Mouse (Mus musculus): ENCODE results near the gene BC034090. TPM values are rescaled to one million over a fixed set of nuclear protein-coding genes. Genes with fewer than 3 reads are reported as not detected.

Gene BC034090
- polyA plus RNA-seq, 1 experiment, result 15.5 TPM

DNA sequence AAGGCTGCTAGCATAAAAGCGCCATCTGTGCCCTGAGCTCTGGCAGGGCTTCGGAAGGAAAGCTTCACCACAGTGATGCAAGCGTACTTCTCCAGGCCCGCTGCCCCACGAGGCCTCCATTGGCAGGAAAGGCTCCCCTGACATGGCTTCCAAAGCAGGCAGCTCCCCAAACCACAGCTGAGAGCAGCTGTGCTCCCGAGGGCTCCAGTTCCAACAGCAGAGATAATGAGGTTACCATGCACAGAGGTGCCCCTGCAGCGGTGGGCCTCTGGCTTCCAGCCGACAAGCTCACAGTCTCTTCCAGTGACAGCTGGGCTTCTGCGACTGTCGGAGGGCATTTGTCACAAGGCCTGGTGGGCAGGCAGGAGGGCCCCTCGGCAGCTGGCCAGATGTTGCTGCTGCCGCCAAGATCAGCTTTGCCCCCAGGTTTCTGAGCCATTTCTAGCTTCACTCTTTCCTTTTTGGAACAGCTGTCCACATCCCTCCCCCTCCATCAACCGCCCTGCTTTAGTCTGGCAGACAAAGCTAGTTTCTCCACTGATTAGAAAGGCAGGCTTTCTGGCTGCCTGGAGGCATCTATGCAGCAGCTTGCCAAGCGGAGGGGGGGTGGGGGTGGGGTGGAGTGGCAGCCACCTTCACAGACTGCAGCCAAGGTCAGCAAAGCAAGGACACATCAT, 10.2 kb downstream of the BC034090 start:
- Histone ChIP-seq H3K27me3 (ENCODE audit: control insufficient read depth, insufficient read depth, low read length) (no peaks in the 10 kb centered on the region), H3K4me3 (replicated peaks; ENCODE audit: insufficient read depth, low read depth, low read length) (no peak overlapping the region), H3K27ac (ENCODE audit: insufficient read depth, low read length) (peak overlapping the region; percentile 3; the same call in 1 of the 2 replicates), H3K4me1 (ENCODE audit: control insufficient read depth, insufficient read depth, low read length) (peaks cover 50% of the 10 kb centered on the region)
- 15% methylated on average over 14 of the region's 14 CpGs for WGBS
- TF ChIP-seq POLR2A (IDR thresholded peaks at IDR 0.05; ENCODE audit: borderline replicate concordance, insufficient read depth, low read length) (no peak), CTCF (IDR thresholded peaks at IDR 0.05; ENCODE audit: borderline replicate concordance, insufficient read depth, low read depth, low read length) (no peak)
- DNase-seq, result peak; percentile 58 to 60

DNA sequence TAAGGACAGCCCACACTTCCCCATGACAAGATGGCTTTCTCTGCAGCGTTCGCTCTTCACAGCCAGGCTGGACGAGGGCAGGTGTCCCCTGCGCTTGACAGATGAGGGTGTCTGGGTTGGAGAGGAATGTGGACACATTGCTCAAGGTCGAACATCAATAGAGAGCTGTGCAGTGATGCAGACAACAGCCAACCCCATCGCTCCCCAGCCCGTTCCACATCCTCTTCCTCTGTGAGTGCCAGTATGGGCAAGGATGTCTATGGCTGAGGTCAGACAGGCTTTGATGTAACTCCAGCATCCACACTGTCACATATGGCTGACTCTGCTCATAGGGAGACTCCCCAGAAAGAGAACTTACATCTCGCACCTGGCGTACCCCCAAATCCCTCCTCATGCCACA, 10.9 kb downstream of the BC034090 start:
- DNase-seq, result no peak
- Histone ChIP-seq H3K4me1 (ENCODE audit: control insufficient read depth, insufficient read depth, low read length) (peaks cover 50% of the 10 kb centered on the region), H3K27ac (ENCODE audit: insufficient read depth, low read length) (peak overlapping the region; percentile 10; the same call in 1 of the 2 replicates), H3K27me3 (ENCODE audit: control insufficient read depth, insufficient read depth, low read length) (no peaks in the 10 kb centered on the region), H3K4me3 (replicated peaks; ENCODE audit: insufficient read depth, low read depth, low read length) (no peak overlapping the region)
- 73% methylated on average over 9 of the region's 9 CpGs for WGBS
- TF ChIP-seq POLR2A (IDR thresholded peaks at IDR 0.05; ENCODE audit: borderline replicate concordance, insufficient read depth, low read length) (no peak), CTCF (IDR thresholded peaks at IDR 0.05; ENCODE audit: borderline replicate concordance, insufficient read depth, low read depth, low read length) (no peak)

DNA sequence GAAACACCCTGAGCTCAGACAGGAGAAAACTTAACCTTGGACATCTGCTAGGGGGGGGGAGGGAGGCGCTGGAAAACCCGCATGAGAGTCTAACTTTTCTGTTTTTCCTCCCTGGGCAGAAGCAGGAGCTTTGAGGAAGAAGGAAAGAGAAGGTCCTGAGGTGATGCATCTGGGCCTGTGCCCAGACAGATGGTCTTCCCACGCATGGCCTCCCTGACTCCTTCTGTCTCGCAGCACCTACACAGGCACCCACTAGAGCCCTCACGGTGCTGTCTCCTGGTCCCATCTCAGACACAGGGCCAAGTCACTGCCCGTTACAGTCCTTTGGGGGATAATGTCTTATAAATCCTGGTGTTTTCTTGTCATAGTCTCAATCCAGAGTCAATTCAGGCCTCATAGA, 11.5 kb downstream of the BC034090 start:
- Histone ChIP-seq H3K4me1 (ENCODE audit: control insufficient read depth, insufficient read depth, low read length) (peaks cover 50% of the 10 kb centered on the region), H3K4me3 (replicated peaks; ENCODE audit: insufficient read depth, low read depth, low read length) (no peak overlapping the region), H3K27ac (ENCODE audit: insufficient read depth, low read length) (no peak overlapping the region), H3K27me3 (ENCODE audit: control insufficient read depth, insufficient read depth, low read length) (no peaks in the 10 kb centered on the region)
- no peak for TF ChIP-seq CTCF (IDR thresholded peaks at IDR 0.05; ENCODE audit: borderline replicate concordance, insufficient read depth, low read depth, low read length)
- no peak for TF ChIP-seq POLR2A (IDR thresholded peaks at IDR 0.05; ENCODE audit: borderline replicate concordance, insufficient read depth, low read length)
- WGBS, result 20% methylated on average over 6 of the region's 6 CpGs
- DNase-seq, result peak; percentile 64 to 70

DNA sequence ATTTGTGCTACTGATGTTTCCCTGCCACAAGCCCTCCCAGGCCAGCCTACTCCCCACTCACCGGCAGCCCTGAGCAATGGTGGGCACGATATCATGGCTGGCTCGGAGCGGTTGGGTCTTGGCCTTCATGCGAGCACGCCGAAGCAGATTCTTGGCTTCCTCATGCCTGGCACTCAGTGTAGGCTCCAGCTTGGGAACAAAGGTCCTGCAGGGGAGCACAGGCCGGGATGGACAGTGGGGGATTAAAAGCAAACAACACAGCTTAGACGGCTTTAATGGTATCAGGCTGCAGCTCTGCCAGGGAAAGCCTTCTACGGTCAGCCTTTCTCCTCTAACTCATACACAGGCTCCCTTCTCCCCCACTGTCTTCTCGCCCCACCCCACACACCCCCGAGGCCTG, 11.9 kb downstream of the BC034090 start:
- Histone ChIP-seq H3K4me1 (ENCODE audit: control insufficient read depth, insufficient read depth, low read length) (peaks cover 50% of the 10 kb centered on the region), H3K4me3 (replicated peaks; ENCODE audit: insufficient read depth, low read depth, low read length) (no peak overlapping the region), H3K27ac (ENCODE audit: insufficient read depth, low read length) (no peak overlapping the region), H3K27me3 (ENCODE audit: control insufficient read depth, insufficient read depth, low read length) (no peaks in the 10 kb centered on the region)
- no peak for TF ChIP-seq CTCF (IDR thresholded peaks at IDR 0.05; ENCODE audit: borderline replicate concordance, insufficient read depth, low read depth, low read length)
- TF ChIP-seq POLR2A (IDR thresholded peaks at IDR 0.05; ENCODE audit: borderline replicate concordance, insufficient read depth, low read length), result no peak
- DNase-seq, result peak in 1 of 2 experiments; percentile 36
- WGBS, result 21% methylated on average over 12 of the region's 12 CpGs

DNA sequence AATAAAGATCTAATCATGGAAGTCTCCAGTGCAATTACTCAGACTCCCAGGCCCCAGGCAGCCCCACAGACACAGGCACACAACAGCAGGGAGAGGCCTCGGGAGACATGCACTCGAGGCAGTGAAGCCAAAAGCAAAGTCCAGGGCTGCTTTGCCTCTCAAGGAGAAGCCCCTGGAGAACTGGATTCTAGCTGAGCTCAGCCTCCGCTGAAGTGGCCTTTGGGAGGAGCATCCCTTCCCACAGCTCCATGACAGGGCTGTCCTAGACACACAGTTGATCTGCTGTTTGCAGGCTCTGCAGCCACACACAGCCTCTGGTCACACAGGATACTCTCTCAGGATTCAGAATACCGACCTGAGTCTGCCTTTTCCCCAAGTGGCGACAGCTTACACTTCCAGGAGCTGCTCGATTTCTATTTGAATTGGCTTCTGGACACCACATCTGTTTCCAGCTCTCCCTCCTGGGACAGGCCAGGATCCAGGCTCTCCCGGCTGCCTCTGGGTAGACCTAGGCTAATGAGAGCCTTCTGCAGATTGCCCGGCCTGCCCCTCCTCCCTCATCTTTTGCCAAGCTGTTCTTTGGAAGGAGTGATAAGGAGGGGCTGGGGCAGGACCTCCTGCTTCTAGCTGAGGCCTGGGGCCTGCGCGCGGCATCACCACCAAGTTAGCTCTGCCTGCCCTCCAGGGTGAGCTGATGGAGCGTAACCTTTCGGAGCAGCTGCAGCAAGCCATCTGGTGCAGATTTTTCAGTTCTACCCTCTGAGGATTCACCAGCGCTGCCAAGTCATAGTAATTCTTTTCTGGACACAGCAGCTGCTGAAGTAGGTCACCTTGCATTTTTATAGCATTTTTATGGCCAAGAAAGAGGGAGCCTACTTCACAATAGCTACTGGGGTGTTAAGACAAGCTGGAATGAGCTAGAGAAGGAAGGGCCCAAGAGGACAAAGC, 14.5 kb downstream of the BC034090 start:
- TF ChIP-seq CTCF (IDR thresholded peaks at IDR 0.05; ENCODE audit: borderline replicate concordance, insufficient read depth, low read depth, low read length) (no peak), POLR2A (IDR thresholded peaks at IDR 0.05; ENCODE audit: borderline replicate concordance, insufficient read depth, low read length) (no peak)
- H3K27ac ChIP-seq (ENCODE audit: insufficient read depth, low read length), result no peak overlapping the region
- H3K4me3 ChIP-seq (replicated peaks; ENCODE audit: insufficient read depth, low read depth, low read length), result no peak overlapping the region
- no peaks in the 10 kb centered on the region for H3K27me3 ChIP-seq (ENCODE audit: control insufficient read depth, insufficient read depth, low read length)
- peak in 1 of 2 experiments; percentile 59 for DNase-seq
- peaks cover 46% of the 10 kb centered on the region for H3K4me1 ChIP-seq (ENCODE audit: control insufficient read depth, insufficient read depth, low read length)
- WGBS, result 35% methylated on average over 14 of the region's 14 CpGs

DNA sequence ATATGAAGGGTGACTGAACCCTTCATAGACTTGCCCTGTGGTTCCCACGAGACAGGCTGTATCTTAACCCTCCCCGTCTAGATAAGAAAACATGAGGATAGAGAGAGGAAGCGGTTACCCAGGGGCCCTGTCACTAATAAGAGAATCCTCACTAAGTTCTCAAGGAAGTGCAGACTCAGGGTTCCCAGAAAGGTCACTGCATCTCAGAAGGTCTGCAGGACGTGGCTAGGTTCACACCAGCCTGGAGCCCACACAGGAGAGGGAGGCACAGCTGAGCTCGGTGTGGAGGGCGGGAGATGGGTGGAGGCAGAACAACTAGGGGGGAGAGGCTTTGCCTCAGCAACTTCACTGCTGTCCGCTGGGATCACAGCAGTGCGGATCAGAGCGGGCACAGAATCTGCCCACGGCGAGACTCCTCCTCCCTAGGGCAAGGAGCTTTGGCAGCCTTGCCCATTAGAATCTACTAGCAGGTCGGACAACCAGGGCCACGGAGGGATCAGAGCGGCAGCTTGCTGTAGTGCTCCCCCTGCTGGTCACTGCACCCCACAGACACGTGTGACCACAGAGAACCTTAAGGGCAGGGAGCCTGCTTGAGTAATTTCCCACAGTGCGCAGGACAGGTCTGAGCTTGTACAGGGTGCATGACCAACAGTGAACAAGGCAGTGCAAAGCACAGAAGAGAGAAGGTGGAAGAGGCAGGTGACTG, 20.2 kb downstream of the BC034090 start:
- Histone ChIP-seq H3K4me3 (replicated peaks; ENCODE audit: insufficient read depth, low read depth, low read length) (peak overlapping the region; percentile 6), H3K27me3 (ENCODE audit: control insufficient read depth, insufficient read depth, low read length) (no peaks in the 10 kb centered on the region), H3K4me1 (ENCODE audit: control insufficient read depth, insufficient read depth, low read length) (peaks cover 7% of the 10 kb centered on the region), H3K27ac (ENCODE audit: insufficient read depth, low read length) (no peak overlapping the region)
- WGBS, result 29% methylated on average over 16 of the region's 16 CpGs
- TF ChIP-seq CTCF (IDR thresholded peaks at IDR 0.05; ENCODE audit: borderline replicate concordance, insufficient read depth, low read depth, low read length), result peak; percentile 97
- TF ChIP-seq POLR2A (IDR thresholded peaks at IDR 0.05; ENCODE audit: borderline replicate concordance, insufficient read depth, low read length), result no peak
- DNase-seq, result peak; percentile 83 to 87

DNA sequence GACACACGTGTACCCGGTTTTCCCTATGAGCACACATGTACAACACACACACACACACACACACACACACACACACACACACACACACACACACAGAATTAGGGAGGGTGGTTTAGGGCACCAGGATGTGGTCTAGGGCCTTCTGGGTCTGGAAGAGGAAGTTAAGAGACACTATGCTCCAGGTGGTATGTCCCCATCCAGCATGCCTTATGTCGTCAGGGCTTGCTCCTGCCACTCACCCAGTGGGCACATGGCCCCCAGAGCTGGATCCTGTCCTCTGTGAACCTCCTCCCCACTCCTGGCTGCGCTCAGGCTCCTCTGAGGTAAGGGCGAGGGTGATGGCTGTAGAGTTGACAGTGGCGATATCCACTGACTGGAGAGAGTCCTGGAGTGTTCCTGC, 21.2 kb downstream of the BC034090 start:
- TF ChIP-seq CTCF (IDR thresholded peaks at IDR 0.05; ENCODE audit: borderline replicate concordance, insufficient read depth, low read depth, low read length) (no peak), POLR2A (IDR thresholded peaks at IDR 0.05; ENCODE audit: borderline replicate concordance, insufficient read depth, low read length) (no peak)
- DNase-seq, result no peak
- Histone ChIP-seq H3K4me1 (ENCODE audit: control insufficient read depth, insufficient read depth, low read length) (peaks cover 8% of the 10 kb centered on the region), H3K27ac (ENCODE audit: insufficient read depth, low read length) (no peak overlapping the region), H3K4me3 (replicated peaks; ENCODE audit: insufficient read depth, low read depth, low read length) (no peak overlapping the region), H3K27me3 (ENCODE audit: control insufficient read depth, insufficient read depth, low read length) (no peaks in the 10 kb centered on the region)
- WGBS, result 90% methylated on average over 6 of the region's 6 CpGs
